Mouse (Mus musculus) heart, embryonic 16.5 days (tissue): ENCODE data around the gene Kcnj6. TPM values are rescaled to one million over a fixed set of nuclear protein-coding genes. Genes with fewer than 3 reads are reported as not detected.
A peak's percentile ranks its signal among the peaks of the same experiment; 100 is the strongest.

Source experiments
- ATAC-seq: fragments of 200-750 bp; cut with Nextera tagmentation; replicated peaks from 2 replicates; pipeline ENCODE4 v1.8.0; 2017; ENCODE audit warnings: moderate number of reproducible peaks; ENCODE audit not compliant: insufficient read depth, low FRiP score; ENCODE audit errors: extremely low read depth
- H3K27ac ChIP-seq: fragments of 300-500 bp; sonication (generic); 2 replicates; pipeline ENCODE4 v1.5.1; 2014; ENCODE audit warnings: mild to moderate bottlenecking, low read length, control low read depth, moderate library complexity
- H3K27me3 ChIP-seq: fragments of 300-500 bp; sonication (generic); 2 replicates; pipeline ENCODE4 v1.6.1; 2014; ENCODE audit warnings: low read length, mixed read lengths; ENCODE audit not compliant: control insufficient read depth, insufficient read depth
- H3K36me3 ChIP-seq: fragments of 300-500 bp; sonication (generic); 2 replicates; pipeline ENCODE4 v1.6.1; 2014; ENCODE audit not compliant: control insufficient read depth, insufficient read depth
- H3K4me1 ChIP-seq: fragments of 300-500 bp; sonication (generic); 2 replicates; pipeline ENCODE4 v1.6.1; 2014; ENCODE audit warnings: low read length, mixed read lengths; ENCODE audit not compliant: control insufficient read depth, insufficient read depth
- H3K4me2 ChIP-seq: fragments of 300-500 bp; sonication (generic); 2 replicates; pipeline ENCODE4 v1.6.1; 2014; ENCODE audit warnings: low read depth, mild to moderate bottlenecking, control low read depth, low read length
- H3K4me3 ChIP-seq: fragments of 300-500 bp; sonication (generic); 2 replicates; pipeline ENCODE4 v1.5.1; 2014; ENCODE audit warnings: mild to moderate bottlenecking, control low read depth, low read length
- H3K9ac ChIP-seq: fragments of 300-500 bp; sonication (generic); 2 replicates; pipeline ENCODE4 v1.6.1; 2014; ENCODE audit warnings: low read length, control low read depth
- H3K9me3 ChIP-seq: fragments of 300-500 bp; sonication (generic); replicated peaks from 2 replicates; pipeline ENCODE4 v1.6.1; 2016; ENCODE audit warnings: low read length; ENCODE audit not compliant: control insufficient read depth
- WGBS: fragments of 180-500 bp; shearing (Covaris S2); extraction: QIAGEN DNeasy Blood & Tissue Kit; methylation state at CpG from one replicate; pipeline ENCODE4 v1.1.7; 2014; 5-methylcytosine and 5-hydroxymethylcytosine counted together
- microRNA-seq: library from miRNA; unstranded; fragments of <30 nt; microRNA quantifications from one replicate; pipeline ENCODE4, GENCODE M21; 2017
- polyA plus RNA-seq: library from polyadenylated mRNA; unstranded; fragments of >200 nt; fragmentation: Nextera tagmentation; extraction: Ambion mirVana; gene quantifications from 2 replicates; pipeline ENCODE4 v1.2.1, GENCODE M21; 2015

The Kcnj6 gene
- polyA plus RNA-seq, 1 experiment from 2014 or later = 0.07 TPM

DNA sequence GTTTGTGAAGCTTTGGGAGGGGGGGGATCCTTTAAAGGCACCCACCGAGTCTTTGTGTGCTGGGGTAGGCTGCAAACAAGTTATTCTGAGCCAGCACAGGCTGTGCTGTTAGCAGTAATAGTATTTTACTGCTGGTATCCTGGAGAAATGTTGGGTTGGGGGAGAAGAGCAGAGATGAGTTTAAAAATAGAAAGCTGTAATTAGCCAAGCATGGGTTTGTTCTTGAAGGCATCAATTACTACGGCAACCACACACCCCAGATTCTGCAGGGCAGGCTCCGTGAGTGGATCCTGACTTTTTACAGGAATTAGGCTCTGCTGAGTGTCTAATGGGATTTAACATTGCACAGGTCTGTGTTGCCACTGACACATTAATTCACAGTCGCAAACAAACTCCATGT is 278.6 kb downstream of the Kcnj6 start:
- peak overlapping the region; percentile 71 for H3K27ac ChIP-seq
- no peak for ATAC-seq
- H3K4me1 ChIP-seq = peaks cover 32% of the 10 kb centered on the region
- H3K36me3 ChIP-seq = no peaks in the 10 kb centered on the region
- H3K27me3 ChIP-seq = no peaks in the 10 kb centered on the region
- WGBS = 39% methylated on average over 4 of the region's 4 CpGs
- H3K9me3 ChIP-seq = peaks cover 4% of the 10 kb centered on the region; the same call in 1 of the 2 replicates
- 0 out of 2 replicates have a peak overlapping the region, but pooled peaks have one; percentile 46 for H3K9ac ChIP-seq
- no peak overlapping the region for H3K4me3 ChIP-seq
- H3K4me2 ChIP-seq = no peak overlapping the region

- no peak overlapping the region for H3K4me2 ChIP-seq
Measured at GRCm38 (mm10) chr16:94717051-94717450, 280.4 kb downstream of the Kcnj6 start.

DNA sequence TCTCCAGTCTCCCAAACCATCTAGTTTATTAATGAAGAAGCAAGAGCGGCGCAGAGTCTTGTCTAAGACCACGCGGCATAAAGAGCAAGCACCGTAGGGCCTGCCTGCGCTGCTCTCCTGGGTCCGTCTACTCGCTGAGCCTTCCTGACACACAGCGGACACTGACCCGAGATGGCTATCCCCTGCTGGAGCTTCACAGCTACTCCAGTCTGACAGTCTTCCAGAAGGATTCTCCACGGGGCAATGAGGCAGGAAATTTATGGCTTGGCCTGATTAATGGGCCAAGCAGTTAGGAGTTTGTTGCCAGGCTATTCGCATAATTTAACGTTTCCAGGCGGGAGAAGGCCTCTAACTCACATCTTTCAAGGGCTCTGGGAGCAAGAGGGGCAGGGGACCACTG is 283.0 kb downstream of the Kcnj6 start:
- Histone ChIP-seq H3K4me2 (no peak overlapping the region), H3K36me3 (no peaks in the 10 kb centered on the region), H3K27ac (no peak overlapping the region), H3K4me3 (no peak overlapping the region), H3K27me3 (no peaks in the 10 kb centered on the region), H3K9ac (no peak overlapping the region), H3K9me3 (peaks cover 4% of the 10 kb centered on the region; the same call in 1 of the 2 replicates), H3K4me1 (peaks cover 21% of the 10 kb centered on the region)
- ATAC-seq = no peak
- 71% methylated on average over 14 of the region's 14 CpGs for WGBS

More at GRCm38 (mm10) chr16:94717051-94717450, 280.4 kb downstream of the Kcnj6 start:
- no peaks in the 10 kb centered on the region for H3K36me3 ChIP-seq
- 85% methylated on average over 11 of the region's 11 CpGs for WGBS
- H3K9me3 ChIP-seq = peaks cover 4% of the 10 kb centered on the region; the same call in 1 of the 2 replicates
- ATAC-seq = no peak
- H3K27ac ChIP-seq = no peak overlapping the region
- no peak overlapping the region for H3K9ac ChIP-seq
- H3K4me3 ChIP-seq = no peak overlapping the region
- peaks cover 34% of the 10 kb centered on the region for H3K4me1 ChIP-seq
- H3K27me3 ChIP-seq = no peaks in the 10 kb centered on the region

DNA sequence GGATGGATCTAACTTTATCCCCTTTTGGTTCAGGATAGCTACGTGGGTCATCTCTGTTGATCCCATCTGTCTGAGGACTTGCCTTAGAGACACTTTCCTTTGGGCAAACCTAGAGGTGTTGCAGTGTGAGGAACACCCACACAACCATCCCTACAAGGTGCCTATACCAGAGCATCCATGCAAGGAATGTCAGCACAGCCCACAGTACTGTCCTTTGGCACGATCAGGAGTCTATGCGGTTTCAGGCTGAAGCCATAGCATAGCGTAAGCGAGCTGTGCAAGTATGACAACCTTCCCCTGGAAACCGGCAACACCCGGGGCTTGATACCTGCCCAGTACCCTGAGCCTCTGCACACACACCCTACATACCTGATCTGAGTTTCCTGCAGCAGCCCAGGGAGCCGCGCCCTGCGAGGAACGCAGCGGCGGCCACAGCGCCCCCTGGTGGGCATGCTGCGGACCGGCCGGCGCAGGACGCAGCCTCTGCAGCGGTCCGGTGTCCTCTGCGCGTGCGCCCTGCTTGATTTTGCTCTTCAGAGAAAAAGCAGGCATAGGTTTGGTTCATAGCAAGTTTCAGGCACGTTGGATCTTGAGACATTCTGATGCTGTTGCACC is 283.9 kb downstream of the Kcnj6 start:
- Histone ChIP-seq H3K27me3 (no peaks in the 10 kb centered on the region), H3K4me1 (peaks cover 12% of the 10 kb centered on the region), H3K9me3 (peaks cover 4% of the 10 kb centered on the region; the same call in 1 of the 2 replicates), H3K27ac (no peak overlapping the region), H3K9ac (peak overlapping the region; percentile 72), H3K4me2 (peak overlapping the region; percentile 72), H3K36me3 (no peaks in the 10 kb centered on the region), H3K4me3 (peak overlapping the region; percentile 48)
- ATAC-seq = peak; percentile 83
- WGBS = 7% methylated on average over 25 of the region's 25 CpGs

DNA sequence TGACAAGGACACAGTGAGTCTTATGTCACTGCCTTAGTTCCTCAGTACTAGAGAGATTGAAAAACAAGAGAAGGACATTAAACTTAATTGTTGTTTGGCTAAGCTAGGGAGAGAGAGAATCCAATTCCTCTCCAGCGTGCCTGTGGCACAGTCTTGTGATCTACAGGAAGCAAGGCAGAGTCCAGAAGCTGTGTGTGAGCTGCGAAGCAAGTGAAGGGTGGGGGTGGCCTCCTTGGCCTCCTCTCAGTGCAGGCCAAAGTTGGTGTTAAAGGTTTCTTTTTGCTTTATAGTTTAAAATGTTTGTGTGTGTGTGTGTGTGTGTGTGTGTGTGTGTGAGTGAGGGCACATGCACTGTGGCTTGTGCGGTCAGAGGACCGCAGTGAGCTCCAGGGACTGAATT is 295.5 kb downstream of the Kcnj6 start:
- no peak for ATAC-seq

GRCm38 (mm10) chr16:94701141-94701540 is 296.4 kb downstream of the Kcnj6 start:
- no peak for ATAC-seq
- H3K9ac ChIP-seq = no peak overlapping the region
- no peak overlapping the region for H3K27ac ChIP-seq
- no peaks in the 10 kb centered on the region for H3K27me3 ChIP-seq
- 83% methylated on average over 4 of the region's 4 CpGs for whole genome bisulfite sequencing
- no peaks in the 10 kb centered on the region for H3K4me1 ChIP-seq
- no peak overlapping the region for H3K4me3 ChIP-seq
- no peak overlapping the region for H3K4me2 ChIP-seq
- peaks cover 4% of the 10 kb centered on the region; the same call in 1 of the 2 replicates for H3K36me3 ChIP-seq
- no peaks in the 10 kb centered on the region for H3K9me3 ChIP-seq

More for the DNA sequence above, 295.5 kb downstream of the Kcnj6 start:
- no peak overlapping the region for H3K27ac ChIP-seq
- no peaks in the 10 kb centered on the region for H3K9me3 ChIP-seq
- no peaks in the 10 kb centered on the region for H3K4me1 ChIP-seq
- no peaks in the 10 kb centered on the region for H3K27me3 ChIP-seq
- no peak overlapping the region for H3K9ac ChIP-seq
- no peak overlapping the region for H3K4me2 ChIP-seq
- WGBS = 82% methylated on average over 4 of the region's 4 CpGs
- H3K36me3 ChIP-seq = no peaks in the 10 kb centered on the region
- H3K4me3 ChIP-seq = no peak overlapping the region

Small RNA genes lying within 50 kb of the gene (microRNA-seq; reads per million reads assigned to microRNA genes)
- gene Gm22745 = not detected
